Mouse (Mus musculus): Measurements from ENCODE around the gene Slc8a2.

The Slc8a2 gene

DNA sequence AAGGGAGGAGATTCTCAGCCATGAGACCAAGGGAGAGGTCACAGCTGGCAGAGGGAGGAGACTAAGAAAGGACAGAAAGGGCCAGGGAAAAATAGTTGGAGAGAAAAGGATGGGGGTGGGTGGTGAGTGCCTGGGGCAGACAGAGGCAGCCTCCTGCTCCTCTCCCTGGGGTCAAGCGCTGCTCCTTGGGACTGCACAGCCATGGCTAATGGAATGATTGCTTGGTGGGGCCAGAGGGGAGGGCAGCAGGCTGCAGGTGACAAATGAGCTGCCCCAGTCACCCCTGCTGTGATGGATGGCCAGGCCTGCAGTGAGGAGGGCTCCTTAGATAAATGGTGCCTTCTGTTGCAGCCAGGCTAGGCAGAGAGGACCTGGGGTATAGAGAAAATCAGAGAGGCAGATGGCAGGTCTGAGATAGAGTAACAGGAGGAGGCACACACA is 42.5 kb downstream of the Slc8a2 start:
- no peak for DNase-seq (ENCODE audit: low read depth)

DNA sequence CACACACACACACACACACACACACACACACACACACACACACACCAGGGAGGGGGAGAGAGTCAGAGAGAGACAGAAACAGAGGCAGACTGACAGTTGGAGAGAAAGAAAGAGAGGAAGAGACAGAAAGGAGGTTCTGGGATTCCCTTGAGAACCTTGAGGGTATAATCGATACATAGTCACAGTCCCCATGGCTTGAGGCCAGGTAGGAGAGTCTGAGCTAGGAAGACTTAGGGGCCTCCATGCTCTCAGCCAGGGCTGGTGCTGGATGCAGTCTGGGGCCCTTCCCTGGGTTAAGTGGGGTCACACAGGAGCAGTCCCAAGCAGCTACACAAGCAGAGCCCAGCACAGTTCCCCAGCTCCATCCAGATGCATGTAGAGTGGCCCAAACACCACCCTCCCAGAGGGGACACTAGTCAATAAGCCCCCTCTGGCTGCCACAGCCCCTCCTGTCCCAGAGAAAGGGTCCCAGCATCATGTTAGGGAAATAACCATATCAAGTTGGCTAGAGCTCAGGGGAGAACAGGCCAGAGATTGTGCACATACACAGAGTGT is 43.0 kb downstream of the Slc8a2 start:
- DNase-seq (ENCODE audit: low read depth), result no peak

DNA sequence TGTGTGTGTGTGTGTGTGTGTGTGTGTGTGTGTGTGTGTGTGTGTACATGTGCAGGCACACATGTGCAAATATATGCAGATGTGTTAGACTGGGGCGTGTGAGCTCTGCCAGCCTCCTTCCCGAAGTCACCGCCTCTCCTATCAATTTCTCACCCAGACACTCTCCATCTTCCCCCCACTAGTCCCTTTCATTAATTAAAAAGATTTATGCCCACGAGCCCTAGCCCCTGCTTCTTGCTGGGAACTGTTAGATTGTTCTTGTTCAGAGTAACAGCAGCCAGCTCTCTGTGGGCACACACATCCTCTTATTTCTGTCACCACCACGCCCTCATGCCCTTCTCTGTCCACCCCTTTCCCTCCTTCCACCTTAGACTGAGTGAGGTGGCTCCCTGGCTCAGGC is 43.5 kb downstream of the Slc8a2 start:
- no peak for DNase-seq (ENCODE audit: low read depth)

DNA sequence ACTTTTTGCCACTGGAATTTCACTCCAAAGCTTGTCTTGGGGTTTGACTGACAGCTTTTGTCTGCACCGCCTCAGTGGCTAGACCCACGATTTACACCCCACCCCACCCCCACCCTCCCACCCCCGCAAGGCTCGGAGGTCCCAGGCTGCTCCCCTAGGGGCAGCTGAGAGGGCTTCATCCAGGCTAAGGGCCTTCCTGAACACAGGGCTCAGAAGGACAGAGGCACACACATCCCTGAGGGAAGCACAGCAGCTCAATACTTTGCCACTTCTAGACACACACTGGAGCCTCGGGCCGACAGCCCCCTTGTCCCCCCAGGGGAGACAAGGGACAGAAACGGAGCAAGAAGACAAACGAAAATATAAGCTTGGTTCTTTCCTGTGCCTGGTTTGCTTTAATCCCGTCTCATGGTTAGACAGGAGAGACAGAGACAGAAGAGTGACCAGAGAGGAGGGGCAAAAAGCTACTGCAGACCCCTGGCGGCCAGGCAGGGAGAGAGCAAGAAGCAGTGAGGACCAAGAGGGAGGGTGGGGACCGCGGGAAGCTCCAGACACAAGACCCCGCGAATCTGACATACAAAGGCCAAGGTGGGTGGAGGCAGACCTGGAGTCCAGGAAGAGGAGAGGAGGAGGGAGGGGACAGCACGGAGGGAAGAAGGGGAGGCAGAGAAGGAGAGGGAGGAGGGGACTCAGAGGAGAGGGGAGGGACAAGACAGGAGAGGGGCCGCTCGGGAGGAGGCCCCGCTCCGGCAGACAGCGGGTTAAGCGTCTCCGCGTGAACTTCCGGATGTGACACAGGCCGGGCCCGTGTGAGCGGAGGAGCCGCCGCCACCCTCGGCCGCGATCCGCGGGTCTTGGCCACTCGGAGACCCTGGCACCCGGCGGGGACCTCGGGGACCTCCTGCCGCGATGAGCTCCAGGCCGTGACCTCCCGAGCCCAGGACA is 45.2 kb downstream of the Slc8a2 start, which contains the start of gene Meis3:
Gene Meis3 (plus strand): TSS at position 494 of the 945 bp plus-strand sequence.
- DNase-seq (ENCODE audit: low read depth), result no peak

DNA sequence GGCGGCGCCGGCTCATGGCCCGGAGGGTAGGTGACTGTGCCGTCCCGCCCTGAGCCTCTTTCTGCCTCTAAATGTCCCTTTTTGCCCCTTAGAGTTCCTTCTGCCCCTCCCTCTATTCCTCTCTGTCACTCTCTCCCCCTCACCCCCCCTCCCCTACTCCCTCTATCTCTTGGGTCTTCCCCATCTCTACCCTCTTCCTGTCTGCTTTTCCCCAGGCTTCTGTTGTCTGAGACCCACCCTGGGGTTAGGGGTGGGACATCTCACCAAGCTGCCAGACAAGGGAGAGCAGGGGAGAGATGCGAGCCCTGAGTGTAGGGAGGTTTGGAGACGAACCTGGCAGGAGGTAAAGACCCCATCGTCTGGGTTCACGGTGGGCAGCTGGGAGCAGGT is 45.9 kb downstream of the Slc8a2 start:
- DNase-seq (ENCODE audit: low read depth), result no peak

DNA sequence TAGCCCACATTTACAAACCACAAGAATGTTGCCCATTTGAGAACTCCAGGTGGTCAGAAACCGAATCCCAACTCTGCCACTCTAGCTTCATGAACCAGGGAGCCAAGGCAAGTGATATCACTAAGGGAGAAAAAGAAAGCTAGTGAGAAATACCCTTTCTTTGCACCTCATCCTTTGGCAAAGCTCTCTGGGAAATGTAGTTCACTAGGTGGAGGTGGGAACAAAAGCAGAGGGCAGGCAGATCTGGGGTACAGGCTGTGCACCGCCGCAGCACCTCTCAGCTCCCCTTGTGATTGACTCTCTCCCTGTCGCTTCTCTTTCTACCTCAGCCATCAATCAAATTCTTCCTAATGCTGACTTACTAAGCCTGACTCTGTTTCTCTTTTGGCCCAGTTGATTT is 48.5 kb downstream of the Slc8a2 start:
- no peak for DNase-seq (ENCODE audit: low read depth)

DNA sequence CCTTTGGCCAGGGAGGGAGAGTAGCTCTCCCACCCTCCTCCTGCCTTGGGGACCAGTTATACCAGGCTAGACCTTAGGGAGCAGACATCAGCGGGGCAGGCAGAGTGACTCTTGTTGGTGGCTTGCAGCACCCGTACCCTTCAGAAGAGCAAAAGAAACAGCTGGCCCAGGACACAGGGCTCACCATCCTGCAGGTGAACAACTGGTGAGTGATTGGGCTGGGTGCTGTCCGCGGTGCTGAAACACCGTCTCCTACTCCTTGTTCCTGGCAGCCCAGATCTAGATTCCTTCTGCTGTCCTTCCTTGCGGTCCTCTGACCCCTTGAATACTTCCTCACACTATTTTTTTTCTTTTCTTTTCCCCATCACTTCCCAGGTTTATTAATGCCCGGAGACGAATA is 54.0 kb downstream of the Slc8a2 start:
- DNase-seq (ENCODE audit: low read depth), result peak; percentile 56

DNA sequence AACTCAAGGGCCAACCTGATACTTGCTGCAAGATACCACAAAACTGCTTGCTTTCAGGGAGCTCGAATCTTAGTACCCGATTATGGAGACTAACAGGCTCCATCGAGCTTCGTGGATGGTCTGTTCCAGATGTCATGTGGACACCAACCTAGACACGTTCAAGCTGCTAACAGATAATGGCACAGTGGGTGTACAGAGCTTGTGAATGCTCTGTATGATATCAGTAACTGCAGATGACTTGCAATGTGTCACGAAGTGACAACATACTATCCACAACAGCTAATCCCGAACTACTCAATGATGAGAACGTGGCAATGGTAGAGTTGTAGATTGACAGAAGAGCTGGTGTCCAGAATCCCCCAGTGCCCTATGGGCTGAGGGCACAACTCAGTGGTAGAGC is 57.9 kb downstream of the Slc8a2 start:
- no peak for DNase-seq (ENCODE audit: low read depth)

DNA sequence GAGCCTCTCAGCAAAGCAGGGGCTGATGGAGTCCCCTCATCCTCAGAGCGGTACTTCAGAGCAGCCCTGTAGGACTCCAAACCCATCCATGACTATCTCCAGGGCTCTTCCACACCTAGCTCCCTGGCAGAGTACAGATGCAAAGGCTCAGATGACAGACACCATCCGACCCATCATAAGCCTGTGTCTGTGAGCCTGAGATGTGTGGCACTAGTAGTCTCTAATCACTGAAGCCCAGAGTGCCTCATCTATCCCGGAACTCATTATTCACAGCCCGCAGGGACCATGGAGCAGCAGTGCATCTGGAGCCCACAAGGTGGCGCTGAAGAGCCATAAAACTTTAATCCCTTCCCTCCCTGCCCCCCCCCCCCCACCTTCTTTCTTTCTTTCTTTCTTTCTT is 62.7 kb downstream of the Slc8a2 start:
- peak; percentile 60 for DNase-seq (ENCODE audit: low read depth)

DNA sequence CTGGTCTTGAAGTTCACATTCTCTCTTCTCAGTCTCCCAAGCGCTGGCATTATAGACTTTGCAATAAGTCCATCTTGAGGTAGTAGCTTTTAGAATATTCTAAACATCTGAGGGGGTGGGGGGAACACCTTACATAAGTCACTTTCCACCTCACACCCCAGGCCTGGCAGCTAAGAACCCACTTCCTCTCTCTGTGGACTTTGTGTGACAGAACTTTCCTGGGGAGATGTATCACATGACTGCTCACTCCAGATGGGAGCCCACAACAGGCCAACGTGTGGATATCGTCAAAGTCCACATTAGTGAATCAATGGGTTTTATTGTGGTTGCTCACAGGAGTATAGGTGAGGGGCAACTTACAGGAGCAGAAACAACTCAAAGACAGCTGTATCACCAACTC is 64.1 kb downstream of the Slc8a2 start:
- no peak for DNase-seq (ENCODE audit: low read depth)

DNA sequence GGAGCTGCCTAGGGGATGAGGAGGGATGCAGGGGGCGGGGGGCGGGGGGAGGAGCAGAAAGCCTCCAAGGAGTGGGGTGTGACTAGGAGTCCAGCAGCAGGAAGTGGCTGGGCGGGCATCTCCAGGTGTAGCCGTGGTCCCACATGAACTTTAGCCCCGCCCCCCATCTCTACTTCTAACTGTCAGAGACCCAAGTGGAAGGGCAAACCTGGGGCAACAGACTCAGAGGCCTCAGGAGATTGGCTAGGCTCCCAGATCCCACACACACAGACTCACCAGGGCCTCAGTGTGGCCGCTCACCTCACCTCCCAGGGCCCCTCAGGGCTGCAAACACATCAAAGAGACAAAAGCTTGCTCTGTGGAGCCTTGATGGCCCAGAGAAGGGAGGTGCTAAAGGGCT is 67.0 kb downstream of the Slc8a2 start:
- no peak for DNase-seq (ENCODE audit: low read depth)

DNA sequence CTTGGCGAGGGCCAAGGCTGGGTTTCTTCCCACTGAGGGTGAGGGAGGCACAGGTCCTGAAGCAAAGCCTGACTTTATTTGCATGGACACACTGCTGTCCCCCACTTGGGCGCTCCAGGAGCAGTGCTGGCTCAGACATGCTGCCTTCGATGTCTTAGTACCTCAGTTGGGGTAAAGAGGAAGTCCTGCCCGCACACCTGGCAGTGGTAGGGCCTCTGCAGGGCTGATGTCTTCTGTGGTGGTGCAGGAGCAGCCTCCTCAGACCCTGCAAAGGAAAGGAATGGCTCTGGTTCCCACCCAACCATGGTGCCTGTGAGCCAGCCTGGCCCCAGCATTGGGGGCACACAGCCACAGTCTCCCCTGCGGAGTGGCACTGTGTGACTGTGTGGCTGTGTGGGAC is 67.5 kb downstream of the Slc8a2 start:
- no peak for DNase-seq (ENCODE audit: low read depth)

DNA sequence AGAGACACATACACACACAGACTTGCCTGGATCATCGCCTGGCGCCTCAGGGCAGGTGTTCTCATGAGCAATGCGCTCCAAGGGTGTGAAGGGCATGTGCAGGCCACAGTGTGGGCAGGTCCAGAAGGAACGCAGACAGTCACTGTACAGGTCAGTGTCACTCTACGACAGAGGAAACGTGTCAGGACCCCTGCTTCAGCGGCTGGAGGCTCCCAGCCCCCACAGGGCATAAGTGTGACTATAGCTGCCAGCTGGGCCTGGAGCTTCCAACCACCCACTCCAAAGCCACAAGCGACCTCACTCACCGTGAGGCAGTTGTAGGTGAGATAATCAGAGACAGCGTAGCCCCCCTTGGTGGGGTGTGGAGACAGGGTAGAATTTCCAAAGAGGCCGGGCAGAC is 68.9 kb downstream of the Slc8a2 start:
- DNase-seq (ENCODE audit: low read depth), result no peak

DNA sequence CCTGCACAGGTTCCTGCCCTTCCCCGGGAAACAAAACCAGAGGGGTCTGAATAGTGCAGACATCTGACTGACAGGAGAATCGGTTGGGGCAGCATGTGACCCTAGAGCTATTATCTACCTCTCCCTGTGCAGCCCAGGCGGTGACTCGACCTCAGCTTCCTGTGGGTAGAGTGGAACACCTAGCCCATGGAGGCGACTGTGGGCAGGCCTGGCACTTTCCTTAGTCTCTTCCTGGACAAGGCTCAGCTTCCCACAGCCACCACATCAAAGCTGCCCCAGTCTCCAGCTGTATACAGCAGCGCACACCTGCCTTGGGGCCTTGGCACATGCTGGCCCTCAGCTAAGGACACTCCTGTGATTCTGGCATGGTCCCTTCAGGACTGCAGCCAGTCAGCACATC is 71.5 kb downstream of the Slc8a2 start:
- no peak for DNase-seq (ENCODE audit: low read depth)

DNA sequence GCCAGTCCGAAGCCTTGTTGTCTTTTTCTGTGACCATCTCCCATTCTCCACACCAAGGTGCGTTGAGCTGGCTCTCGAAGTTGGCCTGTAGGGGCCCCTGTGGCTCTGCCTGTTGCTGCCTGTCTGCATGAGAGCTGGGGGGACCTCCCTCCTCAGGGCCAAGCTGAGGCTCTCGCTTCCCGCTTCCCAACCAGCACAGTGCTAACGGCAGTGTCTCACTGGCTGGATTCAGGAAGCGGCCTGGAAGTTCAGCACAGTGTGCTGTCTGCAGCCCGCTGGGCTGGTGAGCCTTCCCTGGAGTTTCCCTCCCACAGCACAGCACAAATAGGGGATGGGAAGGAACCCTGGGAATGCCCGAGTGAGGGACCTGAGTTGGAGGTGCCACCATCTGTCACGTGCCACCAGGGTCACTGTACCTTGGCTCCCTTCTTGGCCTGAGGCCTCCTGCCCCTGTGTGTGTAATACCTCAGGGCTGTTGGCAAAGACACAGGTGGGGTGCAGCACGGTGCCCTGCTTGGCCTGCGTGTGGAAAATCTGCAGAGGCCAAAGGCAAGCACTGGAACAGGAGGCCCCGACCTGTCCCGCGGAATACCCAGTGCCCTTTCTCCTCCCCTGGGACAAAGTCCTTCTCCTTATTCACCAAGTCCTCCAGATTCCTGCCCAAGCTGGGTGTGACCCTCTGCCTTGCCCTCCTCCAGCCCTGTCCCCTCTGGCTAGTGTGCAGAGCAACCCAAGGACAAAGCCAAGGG is 73.3 kb downstream of the Slc8a2 start:
- DNase-seq (ENCODE audit: low read depth), result no peak

DNA sequence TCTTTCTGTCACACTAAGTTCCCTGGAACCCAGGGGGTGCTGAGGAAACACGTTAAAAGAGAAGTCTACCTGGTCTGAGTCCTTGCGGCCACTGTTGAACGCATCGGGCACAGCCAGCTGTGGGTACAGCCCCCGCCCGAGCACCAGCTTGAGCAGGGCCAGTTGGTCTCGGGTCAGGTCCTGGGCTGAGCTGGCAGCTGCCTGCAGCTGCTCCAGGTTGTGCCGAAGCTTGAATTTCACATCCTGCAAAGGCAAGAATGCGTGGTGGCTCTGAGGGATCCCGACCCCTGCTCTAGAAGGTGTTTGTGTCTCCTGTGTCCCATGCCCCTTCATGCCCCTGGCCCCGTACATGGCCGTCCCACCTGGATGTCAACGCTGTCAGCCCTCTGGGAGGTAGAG is 73.9 kb downstream of the Slc8a2 start:
- DNase-seq (ENCODE audit: low read depth), result no peak

DNA sequence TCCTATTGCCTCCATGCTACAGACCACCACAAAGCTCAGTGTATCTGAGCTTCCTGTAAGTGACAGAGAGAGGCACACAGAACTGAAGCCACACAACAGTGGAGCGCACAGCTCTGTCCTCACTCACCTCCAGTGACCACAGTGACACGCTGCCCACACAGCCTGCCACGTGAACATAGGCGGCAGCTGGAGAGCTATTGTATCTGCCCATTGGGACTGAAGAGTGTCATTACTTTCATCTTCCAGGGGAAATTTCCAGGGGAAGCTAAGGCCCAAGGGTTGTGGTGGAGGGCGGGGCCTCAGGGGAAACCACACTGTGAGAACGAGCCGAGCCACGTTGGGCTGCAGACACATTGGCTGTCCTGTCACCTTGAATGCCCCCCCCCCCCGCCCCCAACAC is 75.2 kb downstream of the Slc8a2 start:
- no peak for DNase-seq (ENCODE audit: low read depth)

DNA sequence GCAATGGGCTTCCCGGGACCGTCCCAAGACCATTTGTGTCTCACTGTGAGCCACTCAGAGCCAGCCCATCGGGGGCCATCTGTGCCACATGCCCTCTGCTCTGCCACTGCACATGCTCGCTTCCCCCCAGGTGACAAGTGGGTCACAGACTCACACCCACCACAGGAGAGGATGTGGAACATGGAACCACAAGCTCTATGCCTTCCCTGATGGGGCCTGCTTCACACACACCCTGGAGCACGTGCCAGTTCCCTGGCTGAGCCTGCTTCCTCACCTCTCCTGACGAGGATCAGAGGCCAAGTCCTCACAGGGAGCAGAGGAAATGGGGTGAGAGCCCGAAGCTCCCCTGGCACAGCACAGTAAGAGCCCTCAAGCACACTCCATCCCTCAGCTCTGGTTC is 77.5 kb downstream of the Slc8a2 start:
- no peak for DNase-seq (ENCODE audit: low read depth)

DNA sequence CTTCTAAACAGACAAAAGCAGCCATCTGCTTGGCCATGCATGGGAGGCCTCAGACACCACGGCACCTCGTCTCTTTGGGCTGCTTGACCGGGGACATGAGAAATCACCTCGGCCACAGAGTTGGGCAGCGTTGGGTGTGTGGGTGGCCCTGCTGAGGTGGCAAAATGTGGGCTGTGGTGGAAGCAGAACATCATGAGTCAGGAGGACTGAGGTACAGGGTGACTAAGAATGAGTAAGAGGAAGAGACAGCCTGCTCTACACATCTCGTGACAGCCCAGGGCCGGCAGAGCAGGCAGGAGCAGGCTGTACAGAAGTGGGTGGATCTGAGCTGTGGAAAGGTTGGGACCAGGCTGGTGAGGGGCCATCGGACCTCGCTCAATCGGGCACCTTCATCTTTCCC is 77.9 kb downstream of the Slc8a2 start:
- DNase-seq (ENCODE audit: low read depth), result no peak

DNA sequence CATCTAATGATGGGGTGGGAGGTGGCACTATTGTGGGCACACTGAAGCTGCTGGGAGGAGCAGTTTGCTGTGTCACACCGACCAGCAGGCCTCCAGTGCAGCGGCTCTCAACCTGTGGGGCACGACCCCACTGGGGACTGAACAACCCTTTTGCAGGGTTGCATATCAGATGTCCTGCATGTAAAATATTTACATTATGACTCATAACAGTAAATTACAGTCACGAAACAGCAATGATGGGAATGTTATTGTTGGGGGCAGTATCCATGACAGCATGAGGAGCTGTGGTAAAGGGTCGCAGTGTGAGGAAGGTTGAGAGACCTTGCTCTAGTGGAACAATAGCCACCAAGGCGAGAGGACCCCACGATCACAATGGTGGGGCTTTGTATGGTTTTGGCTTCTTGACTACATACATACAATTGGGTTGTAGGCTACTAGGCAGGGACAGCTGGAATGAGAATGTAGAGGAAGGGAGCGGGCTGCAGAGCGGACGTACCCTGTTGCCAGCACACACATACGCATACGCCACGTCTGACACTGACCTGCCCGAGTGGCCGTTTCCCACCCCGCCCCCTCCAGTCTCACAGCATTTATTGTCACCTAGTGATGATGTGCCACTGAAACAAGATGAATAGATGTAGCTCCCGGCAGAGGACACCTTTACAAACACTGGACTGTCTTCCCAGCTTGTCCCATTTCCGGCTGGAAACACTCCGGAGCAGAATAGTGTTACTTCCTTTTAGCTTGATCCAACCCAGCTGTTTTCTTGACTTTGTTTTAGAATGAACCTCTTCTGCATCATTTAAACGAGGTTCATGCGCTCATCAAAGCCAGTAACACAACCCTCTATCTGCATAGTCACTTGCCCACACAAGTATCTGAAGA is 79.4 kb downstream of the Slc8a2 start:
- DNase-seq (ENCODE audit: low read depth), result no peak
